Mouse (Mus musculus): Measurements from ENCODE around the gene Tnrc18.

The Tnrc18 gene

GRCm38 (mm10) chr5:142813722-142814111 lies 3.7 kb downstream of the Tnrc18 start:
- in situ Hi-C loops (cut with MboI; ENCODE audit: low pct_unique_long_range_greater_than_20kb in 1 of 2, low sequenced_read_pairs in 2 of 2, unreplicated experiment in 1 of 2) = no loop called here

- in situ Hi-C loops (cut with MboI; ENCODE audit: low pct_unique_long_range_greater_than_20kb in 1 of 2, low sequenced_read_pairs in 2 of 2, unreplicated experiment in 1 of 2) = no loop called here
Observed at GRCm38 (mm10) chr5:142812976-142813721, 4.3 kb downstream of the Tnrc18 start.

- in situ Hi-C loops (cut with MboI; ENCODE audit: low pct_unique_long_range_greater_than_20kb in 1 of 2, low sequenced_read_pairs in 2 of 2, unreplicated experiment in 1 of 2) = no loop called here
Observed at GRCm38 (mm10) chr5:142812621-142812975, 4.9 kb downstream of the Tnrc18 start.

GRCm38 (mm10) chr5:142811870-142812443 lies 5.5 kb downstream of the Tnrc18 start:
- in situ Hi-C loops (cut with MboI; ENCODE audit: low pct_unique_long_range_greater_than_20kb in 1 of 2, low sequenced_read_pairs in 2 of 2, unreplicated experiment in 1 of 2) = no loop called here

- in situ Hi-C loops (cut with MboI; ENCODE audit: low pct_unique_long_range_greater_than_20kb in 1 of 2, low sequenced_read_pairs in 2 of 2, unreplicated experiment in 1 of 2) = no loop called here
Observed at GRCm38 (mm10) chr5:142810710-142811599, 6.5 kb downstream of the Tnrc18 start.

- in situ Hi-C loops (cut with MboI; ENCODE audit: low pct_unique_long_range_greater_than_20kb in 1 of 2, low sequenced_read_pairs in 2 of 2, unreplicated experiment in 1 of 2) = no loop called here
Observed at GRCm38 (mm10) chr5:142807661-142808060, 9.8 kb downstream of the Tnrc18 start.

GRCm38 (mm10) chr5:142803746-142804145 lies 13.7 kb downstream of the Tnrc18 start:
- in situ Hi-C loops (cut with MboI; ENCODE audit: low pct_unique_long_range_greater_than_20kb in 1 of 2, low sequenced_read_pairs in 2 of 2, unreplicated experiment in 1 of 2) = no loop called here

GRCm38 (mm10) chr5:142802884-142803283 lies 14.6 kb downstream of the Tnrc18 start:
- in situ Hi-C loops (cut with MboI; ENCODE audit: low pct_unique_long_range_greater_than_20kb in 1 of 2, low sequenced_read_pairs in 2 of 2, unreplicated experiment in 1 of 2) = no loop called here

- in situ Hi-C loops (cut with MboI; ENCODE audit: low pct_unique_long_range_greater_than_20kb in 1 of 2, low sequenced_read_pairs in 2 of 2, unreplicated experiment in 1 of 2) = no loop called here
Observed at GRCm38 (mm10) chr5:142801977-142802376, 15.5 kb downstream of the Tnrc18 start.

GRCm38 (mm10) chr5:142800656-142801055 lies 16.8 kb downstream of the Tnrc18 start:
- in situ Hi-C loops (cut with MboI; ENCODE audit: low pct_unique_long_range_greater_than_20kb in 1 of 2, low sequenced_read_pairs in 2 of 2, unreplicated experiment in 1 of 2) = no loop called here

- in situ Hi-C loops (cut with MboI; ENCODE audit: low pct_unique_long_range_greater_than_20kb in 1 of 2, low sequenced_read_pairs in 2 of 2, unreplicated experiment in 1 of 2) = no loop called here
Observed at GRCm38 (mm10) chr5:142800198-142800597, 17.3 kb downstream of the Tnrc18 start.

GRCm38 (mm10) chr5:142799259-142799658 lies 18.2 kb downstream of the Tnrc18 start:
- in situ Hi-C loops (cut with MboI; ENCODE audit: low pct_unique_long_range_greater_than_20kb in 1 of 2, low sequenced_read_pairs in 2 of 2, unreplicated experiment in 1 of 2) = no loop called here

GRCm38 (mm10) chr5:142798190-142798589 lies 19.3 kb downstream of the Tnrc18 start:
- in situ Hi-C loops (cut with MboI; ENCODE audit: low pct_unique_long_range_greater_than_20kb in 1 of 2, low sequenced_read_pairs in 2 of 2, unreplicated experiment in 1 of 2) = no loop called here

- in situ Hi-C loops (cut with MboI; ENCODE audit: low pct_unique_long_range_greater_than_20kb in 1 of 2, low sequenced_read_pairs in 2 of 2, unreplicated experiment in 1 of 2) = no loop called here
Observed at GRCm38 (mm10) chr5:142797620-142798019, 19.8 kb downstream of the Tnrc18 start.

GRCm38 (mm10) chr5:142796921-142797320 lies 20.5 kb downstream of the Tnrc18 start:
- in situ Hi-C loops (cut with MboI; ENCODE audit: low pct_unique_long_range_greater_than_20kb in 1 of 2, low sequenced_read_pairs in 2 of 2, unreplicated experiment in 1 of 2) = no loop called here

- in situ Hi-C loops (cut with MboI; ENCODE audit: low pct_unique_long_range_greater_than_20kb in 1 of 2, low sequenced_read_pairs in 2 of 2, unreplicated experiment in 1 of 2) = no loop called here
Observed at GRCm38 (mm10) chr5:142794582-142794981, 22.9 kb downstream of the Tnrc18 start.

- in situ Hi-C loops (cut with MboI; ENCODE audit: low pct_unique_long_range_greater_than_20kb in 1 of 2, low sequenced_read_pairs in 2 of 2, unreplicated experiment in 1 of 2) = no loop called here
Observed at GRCm38 (mm10) chr5:142794161-142794560, 23.3 kb downstream of the Tnrc18 start.

GRCm38 (mm10) chr5:142792594-142792993 lies 24.9 kb downstream of the Tnrc18 start:
- in situ Hi-C loops (cut with MboI; ENCODE audit: low pct_unique_long_range_greater_than_20kb in 1 of 2, low sequenced_read_pairs in 2 of 2, unreplicated experiment in 1 of 2) = no loop called here

- in situ Hi-C loops (cut with MboI; ENCODE audit: low pct_unique_long_range_greater_than_20kb in 1 of 2, low sequenced_read_pairs in 2 of 2, unreplicated experiment in 1 of 2) = no loop called here
Observed at GRCm38 (mm10) chr5:142788279-142788678, 29.2 kb downstream of the Tnrc18 start.

Measured in mouse embryonic stem cell (cell line).